Mouse (Mus musculus): ENCODE measurements at regions not wholly inside any gene's neighbourhood (a gene's known extent, or its start where the extent isn't known, plus 50 kb on each side); places are given as distances from the start of the nearest gene placed in this dataset.

- H3K36me3 ChIP-seq: no peaks in the 10 kb centered on the region
- 0 out of 2 replicates have a peak overlapping the region, but pooled peaks have one; percentile 5 for H3K27ac ChIP-seq (replicated peaks)
- 28% methylated on average over 8 of the region's 8 CpGs for WGBS
- H3K4me1 ChIP-seq: peaks cover 8% of the 10 kb centered on the region; the same call in 1 of the 2 replicates
- H3K9me3 ChIP-seq (replicated peaks): no peaks in the 10 kb centered on the region
- H3K4me2 ChIP-seq: no peak overlapping the region
- H3K27me3 ChIP-seq (replicated peaks): 0 out of 2 replicates have a peak, but pooled peaks cover 3% of the 10 kb centered on the region
- H3K4me3 ChIP-seq (replicated peaks): no peak overlapping the region
- H3K9ac ChIP-seq (replicated peaks): no peak overlapping the region
- ATAC-seq (ENCODE audit: low FRiP score): peak; percentile 59; the same call in 1 of the 2 replicates
Measured at GRCm38 (mm10) chr17:49185052-49185612, 243.0 kb upstream of the Mocs1 start.

DNA sequence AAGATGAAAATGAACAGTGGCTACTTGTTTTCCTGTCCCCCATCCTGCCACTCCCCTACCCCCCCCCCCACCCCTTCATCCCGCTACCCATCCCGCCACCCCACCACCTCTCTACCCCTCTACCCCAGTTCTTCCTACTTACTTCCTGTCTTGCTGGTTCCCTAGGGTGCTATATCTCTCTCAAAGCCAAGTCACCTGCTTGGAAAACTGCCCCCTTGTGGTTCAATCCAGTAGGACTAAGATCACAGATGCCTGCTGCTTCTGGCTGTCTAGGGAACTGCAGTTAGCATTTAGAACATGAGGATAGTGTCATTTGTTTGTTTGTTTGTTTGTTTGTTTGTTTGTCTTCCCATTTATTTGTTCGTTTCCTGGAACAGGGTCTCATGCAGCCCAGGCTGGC lies 238.4 kb upstream of the Mocs1 start:
- Histone ChIP-seq H3K9ac (replicated peaks) (no peak overlapping the region), H3K4me3 (replicated peaks) (no peak overlapping the region), H3K27me3 (replicated peaks) (0 out of 2 replicates have a peak, but pooled peaks cover 3% of the 10 kb centered on the region), H3K4me2 (no peak overlapping the region), H3K4me1 (peaks cover 8% of the 10 kb centered on the region; the same call in 1 of the 2 replicates), H3K9me3 (replicated peaks) (no peaks in the 10 kb centered on the region), H3K27ac (replicated peaks) (no peak overlapping the region), H3K36me3 (no peaks in the 10 kb centered on the region)
- ATAC-seq (ENCODE audit: low FRiP score): no peak
- WGBS: 44% methylated on average over 3 of the region's 3 CpGs

DNA sequence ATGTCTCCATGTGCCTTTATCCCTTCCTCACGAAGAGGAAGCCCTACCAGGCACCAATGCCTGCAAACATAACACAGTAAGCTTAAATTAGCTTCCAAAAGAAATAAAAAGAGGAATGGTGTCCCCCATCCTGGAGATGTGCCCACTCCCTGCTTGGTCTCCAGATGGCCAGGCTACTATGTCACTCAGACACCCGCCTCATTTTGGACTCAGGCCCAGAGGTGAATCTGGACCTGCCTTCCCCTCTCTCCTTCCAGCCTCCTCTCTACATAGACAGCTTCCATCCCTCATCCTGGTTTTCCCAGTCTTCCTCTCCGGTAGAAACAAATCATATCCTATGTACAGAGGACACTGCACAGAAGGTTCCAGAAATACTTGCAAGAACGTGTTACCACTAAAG lies 237.8 kb upstream of the Mocs1 start:
- 75% methylated on average over 4 of the region's 4 CpGs for WGBS
- H3K9me3 ChIP-seq (replicated peaks): no peaks in the 10 kb centered on the region
- H3K4me1 ChIP-seq: peaks cover 2% of the 10 kb centered on the region; the same call in 1 of the 2 replicates
- ATAC-seq (ENCODE audit: low FRiP score): no peak
- no peak overlapping the region for H3K4me2 ChIP-seq
- no peak overlapping the region for H3K4me3 ChIP-seq (replicated peaks)
- 0 out of 2 replicates have a peak, but pooled peaks cover 3% of the 10 kb centered on the region for H3K27me3 ChIP-seq (replicated peaks)
- no peaks in the 10 kb centered on the region for H3K36me3 ChIP-seq
- no peak overlapping the region for H3K27ac ChIP-seq (replicated peaks)
- no peak overlapping the region for H3K9ac ChIP-seq (replicated peaks)

GRCm38 (mm10) chr17:49196046-49196684 lies 232.0 kb upstream of the Mocs1 start:
- Histone ChIP-seq H3K36me3 (no peaks in the 10 kb centered on the region), H3K9ac (replicated peaks) (no peak overlapping the region), H3K9me3 (replicated peaks) (0 out of 2 replicates have a peak, but pooled peaks cover 7% of the 10 kb centered on the region), H3K27ac (replicated peaks) (no peak overlapping the region), H3K4me3 (replicated peaks) (no peak overlapping the region), H3K4me1 (no peaks in the 10 kb centered on the region), H3K4me2 (no peak overlapping the region), H3K27me3 (replicated peaks) (no peaks in the 10 kb centered on the region)
- no peak for ATAC-seq (ENCODE audit: low FRiP score)
- WGBS: 54% methylated on average over 8 of the region's 8 CpGs

DNA sequence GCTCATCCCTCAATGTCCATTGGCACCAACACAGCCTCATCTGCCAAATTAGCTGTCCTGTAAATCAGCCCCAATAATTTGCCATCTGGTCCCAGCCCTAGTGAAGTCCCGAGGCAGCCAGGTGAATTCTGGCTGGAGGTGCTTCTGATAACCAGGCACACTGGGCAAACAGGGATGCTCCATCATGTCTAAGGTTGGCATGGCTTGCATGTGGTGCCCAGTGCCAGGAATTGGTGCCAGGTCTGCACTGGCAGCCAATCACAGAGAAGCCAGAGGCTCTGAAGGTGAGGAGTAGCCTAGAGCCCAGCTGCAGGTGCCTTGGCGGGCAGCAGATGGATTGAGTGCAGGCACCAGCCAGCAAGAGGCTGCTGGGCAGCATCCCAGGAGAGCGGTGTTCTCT lies 226.7 kb upstream of the Mocs1 start:
- Histone ChIP-seq H3K4me1 (peaks cover 12% of the 10 kb centered on the region), H3K27me3 (replicated peaks) (no peaks in the 10 kb centered on the region), H3K27ac (replicated peaks) (no peak overlapping the region), H3K4me2 (no peak overlapping the region), H3K9me3 (replicated peaks) (0 out of 2 replicates have a peak, but pooled peaks cover 7% of the 10 kb centered on the region), H3K36me3 (no peaks in the 10 kb centered on the region), H3K9ac (replicated peaks) (no peak overlapping the region), H3K4me3 (replicated peaks) (no peak overlapping the region)
- no peak for ATAC-seq (ENCODE audit: low FRiP score)
- WGBS: 76% methylated on average over 3 of the region's 3 CpGs

- ATAC-seq (ENCODE audit: low FRiP score): no peak
Measured at GRCm38 (mm10) chr17:49205095-49205494, 223.1 kb upstream of the Mocs1 start.

GRCm38 (mm10) chr17:49205564-49205963 lies 222.6 kb upstream of the Mocs1 start:
- H3K27ac ChIP-seq (replicated peaks): no peak overlapping the region
- H3K4me2 ChIP-seq: no peak overlapping the region
- H3K36me3 ChIP-seq: no peaks in the 10 kb centered on the region
- ATAC-seq (ENCODE audit: low FRiP score): peak; percentile 53; the same call in 1 of the 2 replicates
- H3K4me3 ChIP-seq (replicated peaks): no peak overlapping the region
- no peaks in the 10 kb centered on the region for H3K9me3 ChIP-seq (replicated peaks)
- 75% methylated on average over 1 of the region's 1 CpGs for WGBS
- no peaks in the 10 kb centered on the region for H3K27me3 ChIP-seq (replicated peaks)
- peaks cover 12% of the 10 kb centered on the region for H3K4me1 ChIP-seq
- H3K9ac ChIP-seq (replicated peaks): no peak overlapping the region

More at GRCm38 (mm10) chr17:49205095-49205494, 223.1 kb upstream of the Mocs1 start:
- H3K27ac ChIP-seq (replicated peaks): no peak overlapping the region
- H3K27me3 ChIP-seq (replicated peaks): no peaks in the 10 kb centered on the region
- H3K9ac ChIP-seq (replicated peaks): no peak overlapping the region
- H3K4me2 ChIP-seq: no peak overlapping the region
- H3K36me3 ChIP-seq: no peaks in the 10 kb centered on the region
- no peaks in the 10 kb centered on the region for H3K9me3 ChIP-seq (replicated peaks)
- H3K4me1 ChIP-seq: peaks cover 12% of the 10 kb centered on the region
- WGBS: 27% methylated on average over 5 of the region's 5 CpGs
- H3K4me3 ChIP-seq (replicated peaks): no peak overlapping the region

DNA sequence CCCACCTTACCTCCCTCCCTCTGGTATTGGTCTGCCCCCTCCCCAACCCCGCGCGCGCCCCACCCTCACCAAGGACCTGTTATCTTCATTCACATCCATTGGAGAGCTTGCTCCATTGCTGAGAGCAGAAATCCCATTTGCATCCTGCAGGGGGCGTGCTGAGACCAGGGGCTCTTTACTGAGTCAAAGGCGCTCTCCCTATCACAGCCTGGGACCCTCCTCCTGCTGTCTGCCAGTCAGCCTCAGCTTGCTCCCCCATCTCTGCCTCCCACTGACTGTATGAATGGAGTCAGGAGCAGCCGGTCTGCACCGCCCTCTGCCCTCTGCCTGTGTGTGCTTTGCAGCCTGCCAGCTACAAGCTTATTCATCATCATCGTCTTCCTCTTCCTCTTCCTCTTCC lies 221.5 kb upstream of the Mocs1 start:
- H3K27me3 ChIP-seq (replicated peaks): no peaks in the 10 kb centered on the region
- H3K27ac ChIP-seq (replicated peaks): no peak overlapping the region
- 0 out of 2 replicates have a peak, but pooled peaks have one; percentile 47 for ATAC-seq (ENCODE audit: low FRiP score)
- H3K36me3 ChIP-seq: no peaks in the 10 kb centered on the region
- WGBS: 41% methylated on average over 9 of the region's 9 CpGs
- H3K4me2 ChIP-seq: no peak overlapping the region
- H3K9me3 ChIP-seq (replicated peaks): no peaks in the 10 kb centered on the region
- H3K4me1 ChIP-seq: peaks cover 12% of the 10 kb centered on the region
- no peak overlapping the region for H3K4me3 ChIP-seq (replicated peaks)
- H3K9ac ChIP-seq (replicated peaks): no peak overlapping the region

DNA sequence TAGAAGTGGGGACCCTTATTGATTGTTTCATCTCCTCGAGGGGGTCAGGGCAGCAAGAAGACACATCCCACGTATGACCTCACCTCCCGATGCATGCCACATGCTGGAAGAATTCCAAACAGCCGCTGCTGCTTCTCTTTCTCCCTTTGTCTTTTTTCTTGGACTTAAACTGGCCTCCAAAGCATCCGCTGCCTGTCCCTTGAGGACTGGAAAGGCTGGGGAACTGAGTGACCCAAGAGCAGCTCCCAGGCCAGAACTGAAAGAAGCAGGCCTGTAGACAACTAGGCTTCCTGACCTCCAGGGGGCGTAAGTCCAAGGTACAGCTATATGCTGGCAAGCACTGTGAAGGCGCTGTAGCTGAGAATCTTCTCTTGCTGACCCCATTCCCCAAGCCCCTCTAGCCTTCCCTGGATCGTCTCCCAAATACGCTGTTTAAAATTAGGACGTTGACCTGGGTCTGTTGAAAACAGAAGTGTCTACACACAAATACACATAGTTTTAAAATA lies 219.8 kb upstream of the Mocs1 start:
- WGBS: 74% methylated on average over 10 of the region's 10 CpGs
- H3K9me3 ChIP-seq (replicated peaks): no peaks in the 10 kb centered on the region
- no peak overlapping the region for H3K9ac ChIP-seq (replicated peaks)

GRCm38 (mm10) chr17:49212918-49213317 lies 215.2 kb upstream of the Mocs1 start:
- no peak overlapping the region for H3K27ac ChIP-seq (replicated peaks)
- H3K4me2 ChIP-seq: no peak overlapping the region
- H3K9ac ChIP-seq (replicated peaks): no peak overlapping the region
- H3K4me3 ChIP-seq (replicated peaks): no peak overlapping the region
- H3K9me3 ChIP-seq (replicated peaks): no peaks in the 10 kb centered on the region
- no peaks in the 10 kb centered on the region for H3K4me1 ChIP-seq
- WGBS: 76% methylated on average over 13 of the region's 13 CpGs
- ATAC-seq (ENCODE audit: low FRiP score): no peak
- no peaks in the 10 kb centered on the region for H3K36me3 ChIP-seq
- no peaks in the 10 kb centered on the region for H3K27me3 ChIP-seq (replicated peaks)

More for the DNA sequence above, 219.8 kb upstream of the Mocs1 start:
- Histone ChIP-seq H3K27me3 (replicated peaks) (no peaks in the 10 kb centered on the region), H3K4me1 (peaks cover 12% of the 10 kb centered on the region), H3K4me3 (replicated peaks) (no peak overlapping the region), H3K27ac (replicated peaks) (no peak overlapping the region), H3K36me3 (no peaks in the 10 kb centered on the region), H3K4me2 (no peak overlapping the region)
- ATAC-seq (ENCODE audit: low FRiP score): no peak

DNA sequence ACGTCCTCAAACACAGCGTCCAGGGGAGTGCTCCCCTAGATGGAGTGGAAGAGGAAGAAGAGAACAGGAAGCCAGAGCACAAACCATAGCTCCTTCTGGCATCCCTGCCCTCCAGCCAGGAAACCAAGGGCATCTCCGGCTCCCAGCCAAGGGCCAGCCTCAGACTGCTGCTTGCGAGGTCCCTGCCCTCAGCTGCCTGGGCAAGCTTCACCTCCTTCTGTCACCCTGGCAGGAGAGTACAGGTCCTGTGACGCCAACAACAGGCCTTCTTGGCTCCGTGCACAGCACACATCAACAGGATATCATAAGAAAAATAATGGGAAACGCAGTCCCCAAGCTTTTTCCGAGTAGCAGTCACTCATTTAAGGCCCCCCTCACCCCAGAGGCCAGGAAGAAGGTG lies 212.9 kb upstream of the Mocs1 start:
- WGBS: 83% methylated on average over 8 of the region's 8 CpGs
- H3K4me2 ChIP-seq: no peak overlapping the region
- no peaks in the 10 kb centered on the region for H3K9me3 ChIP-seq (replicated peaks)
- no peaks in the 10 kb centered on the region for H3K36me3 ChIP-seq
- no peak overlapping the region for H3K9ac ChIP-seq (replicated peaks)
- H3K4me1 ChIP-seq: no peaks in the 10 kb centered on the region
- no peaks in the 10 kb centered on the region for H3K27me3 ChIP-seq (replicated peaks)
- ATAC-seq (ENCODE audit: low FRiP score): no peak
- H3K27ac ChIP-seq (replicated peaks): no peak overlapping the region
- no peak overlapping the region for H3K4me3 ChIP-seq (replicated peaks)
